Mouse (Mus musculus) lung, postnatal 14 days (tissue): ENCODE results near the gene Il2rb.
A peak's percentile ranks its signal among the peaks of the same experiment; 100 is the strongest.

Source experiments
- DNase-seq: peaks from one replicate; pipeline ENCODE4 v3.0.0; 2021

The Il2rb gene

GRCm38 (mm10) chr15:78520112-78520715, 25.1 kb upstream of the Il2rb start:
- peak; percentile 32 for DNase-seq

- DNase-seq = no peak
Observed at GRCm38 (mm10) chr15:78518221-78518620, 23.1 kb upstream of the Il2rb start.

GRCm38 (mm10) chr15:78515759-78516158, 20.7 kb upstream of the Il2rb start:
- no peak for DNase-seq

GRCm38 (mm10) chr15:78514393-78515146, 19.5 kb upstream of the Il2rb start:
- DNase-seq = peak; percentile 86

GRCm38 (mm10) chr15:78513019-78513418, 17.9 kb upstream of the Il2rb start:
- DNase-seq = no peak

- DNase-seq = no peak
Observed at GRCm38 (mm10) chr15:78511951-78512350, 16.9 kb upstream of the Il2rb start.

GRCm38 (mm10) chr15:78510736-78511135, 15.7 kb upstream of the Il2rb start:
- DNase-seq = no peak

GRCm38 (mm10) chr15:78510121-78510576, 15.1 kb upstream of the Il2rb start:
- no peak for DNase-seq

- no peak for DNase-seq
Observed at GRCm38 (mm10) chr15:78509297-78509899, 14.3 kb upstream of the Il2rb start.

GRCm38 (mm10) chr15:78508443-78508842, 13.4 kb upstream of the Il2rb start:
- DNase-seq = no peak

GRCm38 (mm10) chr15:78505541-78505940, 10.5 kb upstream of the Il2rb start:
- no peak for DNase-seq

- no peak for DNase-seq
Observed at GRCm38 (mm10) chr15:78504816-78505215, 9.7 kb upstream of the Il2rb start.

- DNase-seq = no peak
Observed at GRCm38 (mm10) chr15:78504013-78504412, 8.9 kb upstream of the Il2rb start.

- DNase-seq = no peak
Observed at GRCm38 (mm10) chr15:78502437-78503132, 7.5 kb upstream of the Il2rb start.

GRCm38 (mm10) chr15:78493401-78494010, 1.6 kb downstream of the Il2rb start:
- no peak for DNase-seq

- no peak for DNase-seq
Observed at GRCm38 (mm10) chr15:78491301-78491700, 3.8 kb downstream of the Il2rb start.

- DNase-seq = no peak
Observed at GRCm38 (mm10) chr15:78489906-78490305, 5.2 kb downstream of the Il2rb start.

GRCm38 (mm10) chr15:78489248-78489647, 5.8 kb downstream of the Il2rb start:
- DNase-seq = no peak

- no peak for DNase-seq
Observed at GRCm38 (mm10) chr15:78487066-78487465, 8.0 kb downstream of the Il2rb start.

GRCm38 (mm10) chr15:78486564-78486963, 8.5 kb downstream of the Il2rb start:
- no peak for DNase-seq

GRCm38 (mm10) chr15:78483311-78483710, 11.8 kb downstream of the Il2rb start:
- DNase-seq = no peak

- DNase-seq = no peak
Observed at GRCm38 (mm10) chr15:78482518-78482917, 12.6 kb downstream of the Il2rb start.

- DNase-seq = no peak
Observed at GRCm38 (mm10) chr15:78481448-78482000, 13.5 kb downstream of the Il2rb start.
